Mouse (Mus musculus) MEL (cell line): ENCODE results near the gene Ptgr2. TPM values are rescaled to one million over a fixed set of nuclear protein-coding genes. Genes with fewer than 3 reads are reported as not detected.
"Not testable (repeated sequence)": the region's sequence is repeated elsewhere in the genome, so short reads cannot be mapped to it uniquely, and the experiment has no call there.

ENCODE experiments used
- DNase-seq: peaks from one replicate; pipeline ENCODE4 v3.0.0; 2011; ENCODE audit warnings: low read depth, low spot score
- H3K27ac ChIP-seq: 2 replicates; pipeline ENCODE4 v1.5.1; 2012; ENCODE audit warnings: low read depth, mild to moderate bottlenecking, control low read depth, low read length, moderate library complexity; ENCODE audit not compliant: control insufficient read depth
- H3K27me3 ChIP-seq, 2 experiments: fragments of 150-350 bp in 1 of 2; sonication (generic) in 1 of 2; 2 replicates each; pipeline ENCODE4 v1.6.1; 2012; ENCODE audit warnings: low read length in 2 of 2, mild to moderate bottlenecking in 2 of 2, improper control_type of control experiment in 1 of 2, moderate library complexity in 1 of 2; ENCODE audit not compliant: insufficient read depth in 2 of 2, control insufficient read depth in 1 of 2
- H3K36me3 ChIP-seq, 2 experiments: 2 replicates each; pipeline ENCODE4 v1.6.1; 2012 to 2014; ENCODE audit warnings: low read length in 2 of 2, improper control_type of control experiment in 1 of 2, inconsistent platforms in 1 of 2, mild to moderate bottlenecking in 1 of 2; ENCODE audit not compliant: insufficient read depth in 2 of 2, control insufficient read depth in 1 of 2
- H3K4me1 ChIP-seq, 2 experiments: fragments of 150-350 bp in 1 of 2; sonication (generic) in 1 of 2; 2 replicates each; pipeline ENCODE4 v1.6.1; 2012; ENCODE audit warnings: low read length in 2 of 2, improper control_type of control experiment in 1 of 2, mild to moderate bottlenecking in 1 of 2; ENCODE audit not compliant: insufficient read depth in 2 of 2, control insufficient read depth in 1 of 2
- H3K4me3 ChIP-seq, 2 experiments: fragments of 150-350 bp in 1 of 2; sonication (generic) in 1 of 2; 2 replicates each; pipeline ENCODE4 v1.5.1; 2012; ENCODE audit warnings: low read depth in 2 of 2, low read length in 2 of 2, mild to moderate bottlenecking in 2 of 2, moderate library complexity in 2 of 2, control low read depth in 1 of 2, improper control_type of control experiment in 1 of 2; ENCODE audit not compliant: control insufficient read depth in 1 of 2, insufficient read depth in 1 of 2
- H3K79me2 ChIP-seq: 2 replicates; pipeline ENCODE4 v1.6.1; 2012; ENCODE audit warnings: mild to moderate bottlenecking, low read length, moderate library complexity; ENCODE audit not compliant: control insufficient read depth, poor library complexity, insufficient read depth
- H3K9ac ChIP-seq: 2 replicates; pipeline ENCODE4 v1.6.1; 2012; ENCODE audit warnings: low read depth, mild to moderate bottlenecking, control low read depth, low read length, moderate library complexity; ENCODE audit not compliant: control insufficient read depth, poor library complexity, severe bottlenecking
- H3K9me3 ChIP-seq: fragments of 150-350 bp; sonication (generic); replicated peaks from 2 replicates; pipeline ENCODE4 v1.6.1; 2012; ENCODE audit warnings: mild to moderate bottlenecking, low read length, improper control_type of control experiment, moderate library complexity; ENCODE audit not compliant: insufficient read depth
- CHD1 ChIP-seq: IDR thresholded peaks from 2 replicates; pipeline ENCODE4 v1.6.1; 2012; ENCODE audit warnings: low read depth, mild to moderate bottlenecking, inconsistent platforms, low read length, improper control_type of control experiment
- CHD2 ChIP-seq: IDR thresholded peaks from 2 replicates; pipeline ENCODE4 v1.6.1; 2011; ENCODE audit warnings: low read length, improper control_type of control experiment
- CTCF ChIP-seq, 3 experiments: IDR thresholded peaks in 2 of 3; conservative IDR thresholded peaks in 1 of 3; 2 replicates each; pipeline ENCODE4 v1.5.1; 2011 to 2012; ENCODE audit warnings: low read length in 3 of 3, low read depth in 2 of 3, mild to moderate bottlenecking in 2 of 3, improper control_type of control experiment in 1 of 3, inconsistent platforms in 1 of 3, mixed read lengths in 1 of 3, moderate library complexity in 1 of 3; ENCODE audit not compliant: control insufficient read depth in 1 of 3, insufficient read depth in 1 of 3, poor library complexity in 1 of 3, severe bottlenecking in 1 of 3
- GATA1 ChIP-seq: IDR thresholded peaks from 2 replicates; pipeline ENCODE4 v1.6.1; 2011; ENCODE audit warnings: low read depth, low read length, improper control_type of control experiment
- HCFC1 ChIP-seq: IDR thresholded peaks from 2 replicates; pipeline ENCODE4 v1.6.1; 2012; ENCODE audit warnings: low read depth, mild to moderate bottlenecking, inconsistent platforms, low read length, improper control_type of control experiment, moderate library complexity
- JUND ChIP-seq: IDR thresholded peaks from 2 replicates; pipeline ENCODE4 v1.6.1; 2011; ENCODE audit warnings: low read depth, mild to moderate bottlenecking, improper control_type of control experiment, low read length
- MAX ChIP-seq: IDR thresholded peaks from 2 replicates; pipeline ENCODE4 v1.6.1; 2011; ENCODE audit warnings: low read length, improper control_type of control experiment
- MYB ChIP-seq: IDR thresholded peaks from 2 replicates; pipeline ENCODE4 v1.6.1; 2011; ENCODE audit warnings: mild to moderate bottlenecking, low read depth, low read length, improper control_type of control experiment
- MYC ChIP-seq: IDR thresholded peaks from 2 replicates; pipeline ENCODE4 v1.6.1; 2011; ENCODE audit warnings: low read depth, mild to moderate bottlenecking, low read length, improper control_type of control experiment, moderate library complexity
- NRF1 ChIP-seq: IDR thresholded peaks from 2 replicates; pipeline ENCODE4 v1.6.1; 2014; ENCODE audit warnings: low read depth, mild to moderate bottlenecking, inconsistent platforms, low read length, improper control_type of control experiment, moderate library complexity; ENCODE audit not compliant: poor library complexity, insufficient read depth, severe bottlenecking
- SIN3A ChIP-seq: IDR thresholded peaks from 2 replicates; pipeline ENCODE4 v1.6.1; 2012; ENCODE audit warnings: low read length, improper control_type of control experiment, inconsistent platforms
- TAL1 ChIP-seq: IDR thresholded peaks from 2 replicates; pipeline ENCODE4 v1.6.1; 2012; ENCODE audit warnings: mild to moderate bottlenecking, inconsistent platforms, low read length, moderate library complexity, mixed read lengths
- TBP ChIP-seq: IDR thresholded peaks from 2 replicates; pipeline ENCODE4 v1.8.0; 2011; ENCODE audit warnings: low read depth, low read length, improper control_type of control experiment
- ZC3H11A ChIP-seq: IDR thresholded peaks from 2 replicates; pipeline ENCODE4 v1.6.1; 2012; ENCODE audit warnings: low read depth, mild to moderate bottlenecking, inconsistent platforms, low read length, improper control_type of control experiment
- polyA plus RNA-seq, 2 experiments: library from polyadenylated mRNA; stranded (reverse) in 1 of 2; unstranded in 1 of 2; fragments of >175 nt in 1 of 2; fragments of >200 nt in 1 of 2; gene quantifications; 2 replicates each; pipeline versions ENCODE4 v1.2.1 to v1.2.4; 2012; ENCODE audit warnings: low replicate concordance in 2 of 2, low read depth in 1 of 2; ENCODE audit not compliant: insufficient read length in 2 of 2, insufficient read depth in 1 of 2, missing spikeins in 1 of 2
- total RNA-seq: library from RNA; depleted of rRNA; stranded (reverse); fragments of 300-350 nt; gene quantifications from 2 replicates; pipeline ENCODE4 v1.2.3, GENCODE M21; 2012

The Ptgr2 gene
- total and polyA plus RNA-seq, 3 experiments: 33.0 to 35.9 TPM; not detected in 1

- no peak overlapping the region for H3K9ac ChIP-seq
- DNase-seq: no peak
- H3K9me3 ChIP-seq: no peaks in the 10 kb centered on the region
- H3K27me3 ChIP-seq: peaks cover 0 to 5% of the 10 kb centered on the region in 2 experiments
- TF ChIP-seq CHD1 (no peak), GATA1 (no peak), CHD2 (no peak), NRF1 (no peak), ZC3H11A (no peak), SIN3A (no peak), JUND (no peak), MAX (no peak), TBP (no peak)
- H3K4me3 ChIP-seq: no peak overlapping the region
- H3K79me2 ChIP-seq: no peaks in the 10 kb centered on the region
- peaks cover 0 to 5% of the 10 kb centered on the region in 2 experiments; a peak in 1 of 4 replicates for H3K4me1 ChIP-seq
- H3K36me3 ChIP-seq: 0 out of 4 replicates have a peak, but pooled peaks cover 0 to 4% of the 10 kb centered on the region in 2 experiments
- no peak overlapping the region for H3K27ac ChIP-seq
Observed at GRCm38 (mm10) chr12:84235577-84235976, 49.5 kb upstream of the Ptgr2 start.

- DNase-seq: no peak
- Histone ChIP-seq H3K4me1 (peaks cover 0 to 5% of the 10 kb centered on the region in 2 experiments; a peak in 1 of 4 replicates), H3K79me2 (no peaks in the 10 kb centered on the region), H3K27me3 (peaks cover 0 to 3% of the 10 kb centered on the region in 2 experiments), H3K36me3 (0 out of 4 replicates have a peak, but pooled peaks cover 0 to 4% of the 10 kb centered on the region in 2 experiments), H3K9ac (no peak overlapping the region), H3K9me3 (no peaks in the 10 kb centered on the region), H3K4me3 (no peak overlapping the region), H3K27ac (no peak overlapping the region)
- TF ChIP-seq MYB (no peak), TAL1 (no peak), MYC (no peak), HCFC1 (no peak), CTCF (IDR thresholded peaks at IDR 0.05 in 2 of 3, conservative IDR thresholded peaks at IDR 0.05 in 1 of 3; ENCODE audit: control insufficient read depth in 1 of 3, insufficient read depth in 1 of 3, low read depth in 2 of 3, low read length in 3 of 3, poor library complexity in 1 of 3, severe bottlenecking in 1 of 3) (no peak), CHD2 (no peak), TBP (0 out of 2 replicates have a peak, but pooled peaks have one; percentile 19)
Observed at GRCm38 (mm10) chr12:84235981-84236752, 48.9 kb upstream of the Ptgr2 start.

GRCm38 (mm10) chr12:84237036-84237435 lies 48.0 kb upstream of the Ptgr2 start:
- not testable (repeated sequence) for H3K9me3 ChIP-seq, H3K79me2 ChIP-seq, H3K9ac ChIP-seq, H3K27ac ChIP-seq, H3K36me3 ChIP-seq, H3K4me3 ChIP-seq, H3K4me1 ChIP-seq, H3K27me3 ChIP-seq
- TF ChIP-seq GATA1: 0 out of 2 replicates have a peak, but pooled peaks have one; percentile 3
- TF ChIP-seq TBP: peak; percentile 96
- peak; percentile 48 for DNase-seq
